Mouse (Mus musculus) kidney, embryonic 16.5 days (tissue): Measurements from ENCODE around the gene Pou2f2. TPM values are rescaled to one million over a fixed set of nuclear protein-coding genes. Genes with fewer than 3 reads are reported as not detected.

Source experiments
- ATAC-seq: fragments of 200-750 bp; cut with Nextera tagmentation; 2 replicates; pipeline ENCODE4 v1.8.0; 2017; ENCODE audit warnings: moderate TSS enrichment; ENCODE audit not compliant: low FRiP score, low TSS enrichment
- H3K27ac ChIP-seq: fragments of 300-500 bp; sonication (generic); 2 replicates; pipeline ENCODE4 v1.5.1; 2014; ENCODE audit warnings: low read length
- H3K27me3 ChIP-seq: fragments of 300-500 bp; sonication (generic); 2 replicates; pipeline ENCODE4 v1.6.1; 2014; ENCODE audit warnings: low read length, control low read depth, mixed read lengths; ENCODE audit not compliant: insufficient read depth
- H3K36me3 ChIP-seq: fragments of 300-500 bp; sonication (generic); 2 replicates; pipeline ENCODE4 v1.6.1; 2014; ENCODE audit warnings: low read length, control low read depth, mixed read lengths; ENCODE audit not compliant: insufficient read depth
- H3K4me1 ChIP-seq: fragments of 300-500 bp; sonication (generic); 2 replicates; pipeline ENCODE4 v1.6.1; 2014; ENCODE audit warnings: low read length, control low read depth, mixed read lengths; ENCODE audit not compliant: insufficient read depth
- H3K4me2 ChIP-seq: fragments of 300-500 bp; sonication (generic); replicated peaks from 2 replicates; pipeline ENCODE4 v1.6.1; 2014; ENCODE audit warnings: low read depth, low read length
- H3K4me3 ChIP-seq: fragments of 300-500 bp; sonication (generic); 2 replicates; pipeline ENCODE4 v1.5.1; 2014; ENCODE audit warnings: mild to moderate bottlenecking, low read length
- H3K9ac ChIP-seq: fragments of 300-500 bp; sonication (generic); replicated peaks from 2 replicates; pipeline ENCODE4 v1.6.1; 2014; ENCODE audit warnings: low read length
- H3K9me3 ChIP-seq: fragments of 300-500 bp; sonication (generic); 2 replicates; pipeline ENCODE4 v1.6.1; 2016; ENCODE audit warnings: low read length, control low read depth
- WGBS: fragments of 180-500 bp; shearing (Covaris S2); extraction: QIAGEN DNeasy Blood & Tissue Kit; methylation state at CpG from one replicate; pipeline ENCODE4 v1.1.7; 2014; 5-methylcytosine and 5-hydroxymethylcytosine counted together
- polyA plus RNA-seq: library from polyadenylated mRNA; unstranded; fragments of >200 nt; fragmentation: Nextera tagmentation; extraction: Ambion mirVana; gene quantifications from 2 replicates; pipeline ENCODE4 v1.2.1, GENCODE M21; 2015

The Pou2f2 gene
- polyA plus RNA-seq, 1 experiment from 2014 or later = 0.40 TPM

DNA sequence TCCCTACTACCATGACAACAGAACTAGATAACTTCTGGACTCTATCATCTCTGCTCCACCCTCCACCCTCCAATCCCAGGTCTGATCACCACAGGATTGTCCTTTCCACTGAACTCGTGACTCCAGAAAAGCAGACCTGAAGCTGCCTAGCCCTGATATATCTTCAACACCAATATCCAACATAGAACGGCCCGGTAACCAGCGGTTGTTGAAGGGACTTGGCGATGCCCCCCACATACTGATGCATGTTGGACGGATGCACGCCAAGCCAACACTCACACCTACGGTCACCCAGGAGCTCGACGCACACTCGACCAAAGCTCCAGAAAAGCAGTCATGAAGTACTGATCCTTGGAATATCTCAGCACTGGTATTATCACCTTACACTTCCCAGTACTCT, 48.3 kb downstream of the Pou2f2 start:
- peaks cover 5% of the 10 kb centered on the region; the same call in 1 of the 2 replicates for H3K9me3 ChIP-seq
- no peak overlapping the region for H3K9ac ChIP-seq
- no peaks in the 10 kb centered on the region for H3K36me3 ChIP-seq
- no peak overlapping the region for H3K27ac ChIP-seq
- ATAC-seq = no peak
- 89% methylated on average over 11 of the region's 11 CpGs for WGBS
- H3K4me3 ChIP-seq = no peak overlapping the region
- no peak overlapping the region for H3K4me2 ChIP-seq
- peaks cover 42% of the 10 kb centered on the region for H3K27me3 ChIP-seq
- H3K4me1 ChIP-seq = no peaks in the 10 kb centered on the region

DNA sequence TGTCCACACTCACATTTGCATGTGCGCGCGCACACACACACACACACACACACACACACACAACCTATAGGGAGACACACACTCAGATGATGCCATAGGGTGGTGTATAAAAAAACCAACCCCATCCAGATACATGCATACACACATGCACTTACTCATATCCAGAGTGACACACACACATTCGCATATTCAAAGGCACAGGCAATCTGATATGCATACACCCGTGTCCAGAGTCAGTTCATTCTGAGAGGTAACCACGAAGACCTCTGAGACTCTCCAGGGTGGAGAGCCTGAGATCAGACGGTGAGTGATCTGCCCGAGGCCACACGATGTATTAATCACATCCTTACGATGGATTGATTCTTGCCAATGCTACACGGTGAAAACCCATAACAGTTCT, 49.0 kb downstream of the Pou2f2 start:
- Histone ChIP-seq H3K27me3 (peaks cover 40% of the 10 kb centered on the region), H3K4me1 (no peaks in the 10 kb centered on the region), H3K9me3 (peaks cover 3% of the 10 kb centered on the region; the same call in 1 of the 2 replicates), H3K9ac (no peak overlapping the region), H3K36me3 (no peaks in the 10 kb centered on the region), H3K4me2 (no peak overlapping the region), H3K4me3 (no peak overlapping the region), H3K27ac (no peak overlapping the region)
- no peak for ATAC-seq
- WGBS = 81% methylated on average over 11 of the region's 11 CpGs

DNA sequence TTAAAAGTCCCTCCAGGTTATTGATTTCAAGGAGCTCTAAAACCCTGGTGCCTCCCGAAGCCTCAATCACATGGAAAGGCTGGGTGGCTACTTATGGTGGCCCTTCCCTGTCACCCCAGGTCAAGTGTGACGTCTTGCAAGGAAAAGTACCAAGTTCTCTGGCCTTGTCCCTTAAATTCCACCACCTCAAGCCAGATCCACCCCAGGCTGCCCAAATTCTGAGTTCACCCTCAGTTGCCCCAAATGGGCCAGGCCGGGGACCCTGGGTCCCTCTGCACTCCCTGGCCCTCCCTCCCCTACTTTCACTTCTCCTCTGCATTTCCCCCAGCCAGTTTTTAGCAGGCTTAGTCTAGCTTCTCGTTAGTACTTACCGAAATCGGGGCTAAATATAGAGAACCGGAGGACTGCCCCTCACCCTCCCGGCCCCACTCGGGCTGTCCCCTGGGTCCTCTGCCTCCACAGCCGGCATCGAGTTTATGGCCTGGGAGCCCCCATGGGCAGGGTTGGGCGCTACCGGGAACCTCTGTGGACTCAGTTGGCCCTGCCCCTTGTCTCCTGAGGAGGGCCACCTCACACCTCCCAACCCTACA, 50.0 kb downstream of the Pou2f2 start:
- Histone ChIP-seq H3K27ac (no peak overlapping the region), H3K27me3 (peaks cover 30% of the 10 kb centered on the region), H3K9ac (no peak overlapping the region), H3K4me1 (no peaks in the 10 kb centered on the region), H3K4me2 (no peak overlapping the region), H3K36me3 (no peaks in the 10 kb centered on the region), H3K4me3 (no peak overlapping the region), H3K9me3 (no peaks in the 10 kb centered on the region)
- no peak for ATAC-seq
- 49% methylated on average over 13 of the region's 13 CpGs for WGBS

DNA sequence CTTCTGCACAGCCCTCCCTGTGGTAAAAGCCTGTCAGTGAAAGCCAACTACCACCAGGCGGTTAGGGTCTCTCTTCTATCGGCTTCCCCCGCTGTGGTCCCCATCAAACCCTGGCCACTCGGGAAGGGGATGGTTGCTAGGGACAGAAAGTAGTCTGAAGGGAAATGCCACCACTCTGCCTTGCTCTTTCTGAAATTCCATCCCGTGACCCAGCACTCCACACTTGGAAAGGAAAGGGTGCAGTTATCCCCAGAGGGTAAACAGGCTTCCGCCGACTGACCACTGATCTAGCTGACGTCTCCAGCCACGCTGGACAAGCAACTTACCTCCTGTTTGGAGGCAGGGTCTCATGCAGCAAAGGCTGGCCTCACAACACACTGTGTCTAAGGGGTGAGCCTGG, 51.6 kb downstream of the Pou2f2 start:
- Histone ChIP-seq H3K27ac (no peak overlapping the region), H3K27me3 (peaks cover 16% of the 10 kb centered on the region), H3K4me3 (no peak overlapping the region), H3K36me3 (no peaks in the 10 kb centered on the region), H3K4me1 (no peaks in the 10 kb centered on the region), H3K9ac (no peak overlapping the region), H3K4me2 (no peak overlapping the region), H3K9me3 (no peaks in the 10 kb centered on the region)
- WGBS = 60% methylated on average over 9 of the region's 9 CpGs
- no peak for ATAC-seq

DNA sequence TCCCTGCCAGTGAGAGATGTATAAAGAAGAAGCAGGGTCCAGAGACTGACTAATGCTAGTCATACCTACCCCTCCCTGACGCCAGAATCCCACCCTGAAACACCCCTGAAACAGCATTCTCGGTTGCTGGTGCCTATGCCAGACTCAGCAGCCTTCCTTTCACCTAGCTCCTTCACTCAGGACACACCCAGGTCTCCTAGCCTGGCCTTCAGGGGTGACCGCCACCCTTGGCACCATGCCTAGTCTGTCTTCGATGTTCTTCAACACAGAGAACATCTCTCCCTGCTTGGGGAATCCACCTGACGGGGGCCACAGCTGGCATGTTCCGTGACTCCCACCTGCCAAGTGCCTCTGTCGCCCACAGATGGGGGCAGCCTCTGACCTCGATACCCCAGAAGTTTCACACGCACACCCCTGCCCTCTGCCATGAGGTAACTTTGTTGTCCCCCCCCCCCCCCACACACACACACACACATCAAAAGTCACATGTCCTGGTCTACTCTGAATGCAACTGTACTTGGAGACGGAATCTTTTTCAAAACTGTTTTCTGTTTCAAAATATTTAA, 53.7 kb downstream of the Pou2f2 start:
- H3K27ac ChIP-seq = no peak overlapping the region
- no peaks in the 10 kb centered on the region for H3K4me1 ChIP-seq
- no peaks in the 10 kb centered on the region for H3K9me3 ChIP-seq
- H3K9ac ChIP-seq = no peak overlapping the region
- H3K27me3 ChIP-seq = no peaks in the 10 kb centered on the region
- H3K4me2 ChIP-seq = no peak overlapping the region
- H3K4me3 ChIP-seq = no peak overlapping the region
- H3K36me3 ChIP-seq = no peaks in the 10 kb centered on the region
- no peak for ATAC-seq
- 72% methylated on average over 10 of the region's 10 CpGs for WGBS

DNA sequence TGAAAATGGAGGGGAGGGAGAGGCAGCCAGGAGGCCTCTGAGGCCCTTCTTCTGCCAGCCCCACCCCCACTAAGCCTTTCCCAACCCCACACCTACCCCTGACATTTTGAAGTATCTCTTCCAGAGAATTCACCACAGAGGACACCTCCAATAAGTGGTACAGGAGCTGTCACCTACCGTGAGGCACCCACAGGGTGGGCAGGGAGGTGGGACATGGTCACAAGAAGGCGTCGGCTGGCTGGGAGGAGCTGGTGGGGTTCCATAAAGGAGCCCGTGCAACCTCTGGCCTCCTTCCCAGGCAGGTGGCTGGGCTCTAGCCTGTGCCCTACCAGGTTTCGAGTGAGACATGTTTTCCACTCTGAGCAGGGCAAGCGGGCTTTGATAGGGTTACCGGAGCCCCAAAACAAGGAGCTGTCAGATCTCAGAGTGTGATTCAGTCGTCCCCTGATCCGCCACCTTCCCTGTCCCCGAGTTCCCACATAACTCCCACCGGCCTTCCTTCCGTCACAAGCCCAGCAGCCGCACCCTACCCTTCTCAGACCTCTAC, 58.2 kb downstream of the Pou2f2 start:
- no peak for ATAC-seq
- H3K27me3 ChIP-seq = no peaks in the 10 kb centered on the region
- H3K4me1 ChIP-seq = no peaks in the 10 kb centered on the region
- no peak overlapping the region for H3K4me3 ChIP-seq
- 61% methylated on average over 13 of the region's 13 CpGs for WGBS
- H3K36me3 ChIP-seq = no peaks in the 10 kb centered on the region
- no peak overlapping the region for H3K9ac ChIP-seq
- no peak overlapping the region for H3K27ac ChIP-seq
- no peak overlapping the region for H3K4me2 ChIP-seq
- H3K9me3 ChIP-seq = no peaks in the 10 kb centered on the region

DNA sequence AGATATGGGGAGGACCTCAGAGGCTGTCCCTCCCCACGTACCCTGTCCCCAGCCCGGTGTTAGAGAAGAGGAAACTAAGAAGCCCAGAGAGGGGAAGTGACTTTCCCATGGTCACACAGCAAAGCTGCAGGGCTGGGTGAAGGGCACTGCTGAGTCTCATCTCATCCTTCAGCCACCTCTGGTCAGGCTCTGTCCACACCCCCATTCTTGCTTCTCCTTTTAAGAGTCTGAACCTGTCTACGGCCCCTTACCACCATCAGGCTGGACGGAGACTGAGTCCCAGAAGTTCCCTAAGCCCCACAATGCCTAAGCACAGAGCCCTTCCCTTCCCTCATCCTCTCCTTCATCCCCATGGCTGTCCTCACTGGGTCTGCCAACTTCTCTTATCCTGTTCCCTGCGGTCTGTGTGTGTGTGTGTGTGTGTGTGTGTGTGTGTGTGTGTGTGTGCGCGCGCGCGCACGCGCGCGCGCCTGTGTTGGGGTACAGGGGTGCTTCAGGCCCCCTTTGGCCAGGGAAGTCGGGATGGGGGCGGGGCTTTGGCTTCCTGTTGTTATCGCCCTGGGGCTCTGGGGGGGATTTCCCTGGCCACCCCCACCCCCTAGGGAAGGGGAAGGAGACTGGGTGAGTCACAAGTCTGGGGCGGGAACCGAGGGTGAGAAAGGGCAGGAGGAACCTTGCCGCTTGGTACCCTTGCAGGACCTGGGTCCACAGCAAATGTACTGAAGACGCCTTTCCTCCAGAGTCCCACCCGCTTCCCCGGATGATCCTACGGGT, 59.3 kb downstream of the Pou2f2 start:
- no peak for ATAC-seq
- no peak overlapping the region for H3K9ac ChIP-seq
- H3K27me3 ChIP-seq = no peaks in the 10 kb centered on the region
- H3K27ac ChIP-seq = no peak overlapping the region
- no peaks in the 10 kb centered on the region for H3K36me3 ChIP-seq
- no peak overlapping the region for H3K4me3 ChIP-seq
- H3K9me3 ChIP-seq = no peaks in the 10 kb centered on the region
- 63% methylated on average over 15 of the region's 25 CpGs for WGBS
- H3K4me1 ChIP-seq = peaks cover 3% of the 10 kb centered on the region; the same call in 1 of the 2 replicates
- H3K4me2 ChIP-seq = no peak overlapping the region

DNA sequence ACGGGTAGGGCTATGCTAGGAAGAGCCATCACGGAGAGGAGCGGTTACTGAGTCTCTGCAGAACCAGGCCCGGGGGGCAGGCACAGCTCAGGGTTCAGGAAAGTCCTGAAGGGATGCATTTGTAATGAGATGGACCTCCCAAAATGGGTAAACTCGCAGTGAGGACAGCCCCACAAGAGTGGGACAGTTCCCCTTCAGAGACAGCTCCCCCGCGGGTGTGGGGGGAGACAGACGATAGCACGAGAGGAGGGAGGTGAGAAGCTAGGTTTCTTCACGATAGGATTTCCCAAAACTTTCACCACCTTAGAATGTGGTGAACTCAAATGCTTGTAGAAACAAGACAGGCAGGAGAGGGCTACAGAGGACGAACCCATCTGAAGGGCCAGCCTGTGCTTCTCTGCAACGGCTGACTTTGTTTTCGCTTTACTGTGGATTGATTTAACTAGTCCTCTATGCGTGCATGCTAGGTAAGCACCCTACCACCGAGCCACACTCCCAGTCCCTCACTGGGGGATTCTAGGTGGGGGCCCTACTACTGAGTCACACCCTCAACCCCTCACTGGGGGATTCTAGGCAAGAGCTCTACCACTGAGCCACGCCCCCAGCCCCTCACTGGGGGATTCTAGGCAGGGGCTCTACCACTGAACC, 66.4 kb downstream of the Pou2f2 start:
- Histone ChIP-seq H3K4me1 (peaks cover 3% of the 10 kb centered on the region; the same call in 1 of the 2 replicates), H3K4me2 (no peak overlapping the region), H3K4me3 (no peak overlapping the region), H3K27me3 (no peaks in the 10 kb centered on the region), H3K9me3 (no peaks in the 10 kb centered on the region), H3K36me3 (no peaks in the 10 kb centered on the region), H3K27ac (no peak overlapping the region), H3K9ac (no peak overlapping the region)
- WGBS = 82% methylated on average over 16 of the region's 16 CpGs
- no peak for ATAC-seq

DNA sequence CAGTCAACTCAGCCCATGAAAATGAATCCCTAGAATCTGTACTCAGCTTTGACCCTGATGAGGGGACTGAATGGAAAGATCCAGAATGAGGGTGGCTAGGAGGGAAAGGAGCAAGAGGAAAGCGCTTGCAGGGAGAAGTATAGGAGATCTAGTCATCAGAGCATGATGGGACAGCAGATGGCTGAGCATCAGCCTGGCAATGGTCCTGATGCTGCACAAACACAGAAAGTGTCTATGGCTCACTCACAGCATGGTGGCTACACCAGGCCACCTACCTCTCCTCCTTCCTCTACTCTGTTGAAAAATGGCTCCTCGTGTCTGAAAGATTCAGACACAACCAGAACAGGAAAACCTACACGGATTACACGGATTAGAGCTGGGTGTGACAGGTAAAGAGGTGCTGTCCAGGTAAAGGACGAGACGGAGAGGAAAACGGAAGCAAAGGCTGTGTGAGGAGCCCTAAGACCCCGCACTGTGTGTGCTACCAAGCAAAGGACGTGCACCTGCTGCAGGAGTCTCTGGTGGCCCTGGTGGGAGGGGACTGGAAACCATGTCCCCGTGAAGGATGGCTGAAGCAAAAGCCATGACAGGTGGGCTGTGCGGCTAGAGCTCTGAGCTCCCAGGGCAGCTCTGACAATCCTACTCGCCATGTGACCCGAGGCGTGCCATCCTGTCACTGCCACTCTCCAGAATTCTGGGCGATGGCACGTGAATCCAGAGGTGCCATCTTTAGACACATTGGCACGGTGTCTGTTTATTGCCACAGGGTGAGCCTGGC, 67.2 kb downstream of the Pou2f2 start:
- WGBS = 82% methylated on average over 17 of the region's 17 CpGs
- Histone ChIP-seq H3K4me3 (no peak overlapping the region), H3K4me1 (peaks cover 3% of the 10 kb centered on the region; the same call in 1 of the 2 replicates), H3K27me3 (no peaks in the 10 kb centered on the region), H3K9ac (no peak overlapping the region), H3K27ac (no peak overlapping the region), H3K9me3 (no peaks in the 10 kb centered on the region), H3K4me2 (no peak overlapping the region), H3K36me3 (no peaks in the 10 kb centered on the region)
- ATAC-seq = no peak
